In genomic region chr1:183133440-183133839, GRCm38 (mm10) we compare ENCODE assay signal across 31 mouse cellular contexts.
DNase-seq lines count a peak whose midpoint lies in the region; ATAC-seq and TF ChIP-seq lines count a peak whose summit lies in the region.
"Had no signal": no experiment of that assay in that cellular context is flagged by ENCODE, and none has a peak within 500 bp of the region (broad histone marks: within the 10 kb centered on the region; RNA-seq: fewer than 3 reads in every experiment).

No protein-coding gene starts in this region.

- H3K4me1 ChIP-seq in limb, embryonic 12.5 days (replicated peaks): peaks cover 60% of the 10 kb centered on the region
- H3K4me1 ChIP-seq in limb, embryonic 10.5 days: peaks cover 33% of the 10 kb centered on the region
- H3K4me1 ChIP-seq in midbrain, embryonic 11.5 days (ENCODE audit: control insufficient read depth, insufficient read depth, low read length): peaks cover 11% of the 10 kb centered on the region; the same call in 1 of the 2 replicates
- peaks cover 15% of the 10 kb centered on the region for H3K4me1 ChIP-seq in midbrain, embryonic 10.5 days
- peaks cover 70% of the 10 kb centered on the region for H3K4me1 ChIP-seq in limb, embryonic 14.5 days (ENCODE audit: control insufficient read depth, insufficient read depth, low read length)
- H3K4me1 ChIP-seq in thymus, adult 2 months (replicated peaks; ENCODE audit: control insufficient read depth, insufficient read depth, low read length): peaks cover 14% of the 10 kb centered on the region
- H3K4me1 ChIP-seq: stomach, embryonic 15.5 days had no signal

- H3K9me3 ChIP-seq in limb, embryonic 12.5 days: no peaks in the 10 kb centered on the region
- H3K9me3 ChIP-seq in limb, embryonic 10.5 days (replicated peaks): no peaks in the 10 kb centered on the region
- no peaks in the 10 kb centered on the region for H3K9me3 ChIP-seq in midbrain, embryonic 11.5 days (ENCODE audit: control insufficient read depth, low read length)
- no peaks in the 10 kb centered on the region for H3K9me3 ChIP-seq in midbrain, embryonic 10.5 days (replicated peaks)
- no peaks in the 10 kb centered on the region for H3K9me3 ChIP-seq in limb, embryonic 14.5 days (ENCODE audit: control insufficient read depth, low read length)
- H3K9me3 ChIP-seq: embryonic facial prominence, embryonic 10.5 days; embryonic facial prominence, embryonic 15.5 days; hindbrain, embryonic 10.5 days; hindbrain, embryonic 15.5 days; kidney, embryonic 15.5 days; liver, embryonic 15.5 days; megakaryocyte, embryonic 14.5 days; stomach, embryonic 15.5 days had no signal

- H3K4me3 ChIP-seq in limb, embryonic 12.5 days (replicated peaks): no peak overlapping the region
- H3K4me3 ChIP-seq in limb, embryonic 10.5 days: no peak overlapping the region
- H3K4me3 ChIP-seq in midbrain, embryonic 11.5 days (ENCODE audit: low read depth, low read length): no peak overlapping the region
- no peak overlapping the region for H3K4me3 ChIP-seq in midbrain, embryonic 10.5 days
- H3K4me3 ChIP-seq in limb, embryonic 14.5 days (replicated peaks; ENCODE audit: low read length): no peak overlapping the region
- H3K4me3 ChIP-seq in thymus, adult 2 months (ENCODE audit: control insufficient read depth, insufficient read depth, low read length): no peak overlapping the region
- H3K4me3 ChIP-seq: embryonic facial prominence, embryonic 10.5 days; embryonic facial prominence, embryonic 15.5 days; gastrocnemius, adult 2 months; heart, adult 2 months; hindbrain, embryonic 10.5 days; hindbrain, embryonic 15.5 days; kidney, embryonic 15.5 days; liver, embryonic 15.5 days; stomach, embryonic 15.5 days had no signal

- H3K27ac ChIP-seq in limb, embryonic 12.5 days: peak overlapping the region; percentile 76; the same call in 1 of the 2 replicates
- H3K27ac ChIP-seq in limb, embryonic 10.5 days: no peak overlapping the region
- H3K27ac ChIP-seq in midbrain, embryonic 11.5 days (ENCODE audit: low read depth, low read length): no peak overlapping the region
- no peak overlapping the region for H3K27ac ChIP-seq in midbrain, embryonic 10.5 days (replicated peaks)
- peak overlapping the region; percentile 5; the same call in 1 of the 2 replicates for H3K27ac ChIP-seq in limb, embryonic 14.5 days (replicated peaks; ENCODE audit: low read depth, low read length)
- no peak overlapping the region for H3K27ac ChIP-seq in thymus, adult 2 months (ENCODE audit: control insufficient read depth, insufficient read depth, low read length)
- H3K27ac ChIP-seq: embryonic facial prominence, embryonic 10.5 days; embryonic facial prominence, embryonic 15.5 days; gastrocnemius, adult 2 months; heart, adult 2 months; hindbrain, embryonic 10.5 days; hindbrain, embryonic 15.5 days; kidney, embryonic 15.5 days; liver, embryonic 15.5 days had no signal

- no peak overlapping the region for H3K4me2 ChIP-seq in limb, embryonic 12.5 days
- H3K4me2 ChIP-seq in midbrain, embryonic 11.5 days: no peak overlapping the region
- H3K4me2 ChIP-seq in limb, embryonic 14.5 days (replicated peaks; ENCODE audit: low read depth, low read length, severe bottlenecking): no peak overlapping the region; the same call in 1 of the 2 replicates
- H3K4me2 ChIP-seq: embryonic facial prominence, embryonic 15.5 days; hindbrain, embryonic 15.5 days; kidney, embryonic 15.5 days; liver, embryonic 15.5 days; stomach, embryonic 15.5 days had no signal

- H3K9ac ChIP-seq in limb, embryonic 12.5 days (replicated peaks): no peak overlapping the region
- no peak overlapping the region for H3K9ac ChIP-seq in midbrain, embryonic 11.5 days (ENCODE audit: low read length)
- H3K9ac ChIP-seq in limb, embryonic 14.5 days (ENCODE audit: low read depth, low read length, severe bottlenecking): no peak overlapping the region
- H3K9ac ChIP-seq: embryonic facial prominence, embryonic 15.5 days; hindbrain, embryonic 15.5 days; kidney, embryonic 15.5 days; liver, embryonic 15.5 days; stomach, embryonic 15.5 days had no signal

- H3K36me3 ChIP-seq in limb, embryonic 12.5 days: peaks cover 21% of the 10 kb centered on the region
- peaks cover 46% of the 10 kb centered on the region for H3K36me3 ChIP-seq in limb, embryonic 10.5 days
- H3K36me3 ChIP-seq in midbrain, embryonic 11.5 days (ENCODE audit: control insufficient read depth, insufficient read depth, low read length): no peaks in the 10 kb centered on the region
- H3K36me3 ChIP-seq in midbrain, embryonic 10.5 days: peaks cover 9% of the 10 kb centered on the region
- peaks cover 39% of the 10 kb centered on the region for H3K36me3 ChIP-seq in limb, embryonic 14.5 days (ENCODE audit: control insufficient read depth, insufficient read depth, low read length)
- H3K36me3 ChIP-seq in thymus, adult 2 months (ENCODE audit: control insufficient read depth, insufficient read depth, low read length): no peaks in the 10 kb centered on the region
- H3K36me3 ChIP-seq: hindbrain, embryonic 15.5 days; liver, embryonic 15.5 days; stomach, embryonic 15.5 days had no signal

- H3K27me3 ChIP-seq in limb, embryonic 12.5 days: no peaks in the 10 kb centered on the region
- H3K27me3 ChIP-seq in limb, embryonic 10.5 days (ENCODE audit: low read depth, poor library complexity, severe bottlenecking): no peaks in the 10 kb centered on the region
- H3K27me3 ChIP-seq in midbrain, embryonic 11.5 days (ENCODE audit: control insufficient read depth, insufficient read depth, low read length): no peaks in the 10 kb centered on the region
- H3K27me3 ChIP-seq in midbrain, embryonic 10.5 days (ENCODE audit: low read depth, poor library complexity, severe bottlenecking): no peaks in the 10 kb centered on the region
- no peaks in the 10 kb centered on the region for H3K27me3 ChIP-seq in limb, embryonic 14.5 days (ENCODE audit: control insufficient read depth, insufficient read depth, low read length)
- H3K27me3 ChIP-seq in thymus, adult 2 months (ENCODE audit: control insufficient read depth, insufficient read depth, low read length): no peaks in the 10 kb centered on the region
- H3K27me3 ChIP-seq: embryonic facial prominence, embryonic 15.5 days; hindbrain, embryonic 15.5 days; kidney, embryonic 15.5 days; liver, embryonic 15.5 days; megakaryocyte, embryonic 14.5 days; stomach, embryonic 15.5 days had no signal

- DNase-seq in limb, embryonic 10.5 days (ENCODE audit: low spot score): no peak
- peak; percentile 26 for DNase-seq in midbrain, embryonic 11.5 days (ENCODE audit: low spot score, missing footprints)
- no peak for DNase-seq in midbrain, embryonic 10.5 days (ENCODE audit: low spot score)
- DNase-seq in limb, embryonic 14.5 days (ENCODE audit: low spot score): peak; percentile 79
- no peak for DNase-seq in thymus, adult 2 months
- DNase-seq in embryo, embryonic 10 days (ENCODE audit: low spot score): no peak
- DNase-seq: adrenal gland, adult 2 months; adrenal gland, postnatal 36 days; cerebellum, adult 2 months; cerebellum, postnatal 14 days; gastrocnemius, adult 2 months; gastrocnemius, postnatal 36 days; heart, adult 2 months; heart, postnatal 14 days; kidney, adult 18-20 months; kidney, postnatal 25 days; lung, postnatal 36 days; midbrain, embryonic 14.5 days; thymus, adult 18-20 months; thymus, postnatal 36 days had no signal

- peak; percentile 35 for ATAC-seq in limb, embryonic 12.5 days (ENCODE audit: insufficient number of reproducible peaks, insufficient read depth, low FRiP score, low TSS enrichment, low read depth)
- ATAC-seq in midbrain, embryonic 11.5 days (ENCODE audit: low FRiP score): no peak
- peak; percentile 66 for ATAC-seq in limb, embryonic 14.5 days (ENCODE audit: low FRiP score, low read depth)
- ATAC-seq: forebrain, embryonic 16.5 days; inflammation-experienced regulatory T-cells, adult 6 months had no signal

- WGBS in limb, embryonic 12.5 days: 54% methylated on average over 3 of the region's 3 CpGs
- 83% methylated on average over 3 of the region's 3 CpGs for WGBS in limb, embryonic 10.5 days
- 91% methylated on average over 3 of the region's 3 CpGs for WGBS in midbrain, embryonic 11.5 days
- 90% methylated on average over 3 of the region's 3 CpGs for WGBS in midbrain, embryonic 10.5 days
- 57% methylated on average over 3 of the region's 3 CpGs for WGBS in limb, embryonic 14.5 days
- WGBS in thymus, adult 2 months: 96% methylated on average over 3 of the region's 3 CpGs

- TF ChIP-seq POLR2A in limb, embryonic 14.5 days (IDR thresholded peaks at IDR 0.05; ENCODE audit: borderline replicate concordance, extremely low read depth, insufficient read depth, insufficient read length): no peak
- no peak for TF ChIP-seq POLR2A in thymus, adult 2 months (IDR thresholded peaks at IDR 0.05; ENCODE audit: control insufficient read depth, extremely low read depth, insufficient read depth, low read length, poor library complexity)

- no peak for TF ChIP-seq CTCF in thymus, adult 2 months (IDR thresholded peaks at IDR 0.05; ENCODE audit: borderline replicate concordance, control insufficient read depth, extremely low read depth, insufficient read depth, low read length, poor library complexity)

Comparison
In these comparisons a context has a peak if more than half of its experiments do, and no peak if none do; other contexts are left out.
1. H3K27ac ChIP-seq: peak in limb, embryonic 12.5 days (single experiment) and limb, embryonic 14.5 days (single experiment); none in limb, embryonic 10.5 days (single experiment), midbrain, embryonic 11.5 days (single experiment), midbrain, embryonic 10.5 days (single experiment) and thymus, adult 2 months (single experiment).
2. DNase-seq: peak in midbrain, embryonic 11.5 days (single experiment) and limb, embryonic 14.5 days (single experiment); none in limb, embryonic 10.5 days (single experiment), midbrain, embryonic 10.5 days (single experiment), thymus, adult 2 months (single experiment) and embryo, embryonic 10 days (single experiment).